Mouse (Mus musculus) lung, embryonic 16.5 days (tissue): ENCODE data around the gene Nhlh2. TPM values are rescaled to one million over a fixed set of nuclear protein-coding genes. Genes with fewer than 3 reads are reported as not detected.

Source experiments
- ATAC-seq: fragments of 200-750 bp; cut with Nextera tagmentation; 2 replicates; pipeline ENCODE4 v1.8.0; 2017; ENCODE audit warnings: low read depth, mild to moderate bottlenecking, moderate library complexity
- H3K27ac ChIP-seq: fragments of 300-500 bp; sonication (generic); 2 replicates; pipeline ENCODE4 v1.5.1; 2014; ENCODE audit warnings: mild to moderate bottlenecking, control low read depth, low read length
- H3K27me3 ChIP-seq: fragments of 300-500 bp; sonication (generic); 2 replicates; pipeline ENCODE4 v1.6.1; 2014; ENCODE audit warnings: low read depth, low read length, mixed read lengths; ENCODE audit not compliant: control insufficient read depth, insufficient read depth
- H3K36me3 ChIP-seq: fragments of 300-500 bp; sonication (generic); 2 replicates; pipeline ENCODE4 v1.6.1; 2014; ENCODE audit warnings: low read length; ENCODE audit not compliant: control insufficient read depth, insufficient read depth
- H3K4me1 ChIP-seq: fragments of 300-500 bp; sonication (generic); replicated peaks from 2 replicates; pipeline ENCODE4 v1.6.1; 2014; ENCODE audit warnings: low read length, mixed read lengths; ENCODE audit not compliant: control insufficient read depth, insufficient read depth
- H3K4me2 ChIP-seq: fragments of 300-500 bp; sonication (generic); 2 replicates; pipeline ENCODE4 v1.6.1; 2014; ENCODE audit warnings: low read depth, low read length, control low read depth
- H3K4me3 ChIP-seq: fragments of 300-500 bp; sonication (generic); 2 replicates; pipeline ENCODE4 v1.5.1; 2014; ENCODE audit warnings: mild to moderate bottlenecking, low read length, control low read depth
- H3K9ac ChIP-seq: fragments of 300-500 bp; sonication (generic); 2 replicates; pipeline ENCODE4 v1.6.1; 2014; ENCODE audit warnings: low read length, control low read depth
- H3K9me3 ChIP-seq: fragments of 300-500 bp; sonication (generic); 2 replicates; pipeline ENCODE4 v1.6.1; 2016; ENCODE audit warnings: low read length; ENCODE audit not compliant: control insufficient read depth
- WGBS: fragments of 180-500 bp; shearing (Covaris S2); extraction: QIAGEN DNeasy Blood & Tissue Kit; methylation state at CpG from one replicate; pipeline ENCODE4 v1.1.7; 2014; 5-methylcytosine and 5-hydroxymethylcytosine counted together
- polyA plus RNA-seq: library from polyadenylated mRNA; unstranded; fragments of >200 nt; fragmentation: Nextera tagmentation; extraction: Ambion mirVana; gene quantifications from 2 replicates; pipeline ENCODE4 v1.2.1, GENCODE M21; 2015

Nhlh2 gene
- polyA plus RNA-seq, 1 experiment from 2014 or later = not detected

GRCm38 (mm10) chr3:102023337-102023736, 13.5 kb downstream of the Nhlh2 start:
- H3K9ac ChIP-seq = peak overlapping the region; percentile 32; the same call in 1 of the 2 replicates
- no peak for ATAC-seq
- no peaks in the 10 kb centered on the region for H3K9me3 ChIP-seq
- H3K4me2 ChIP-seq = peak overlapping the region; percentile 61
- H3K27ac ChIP-seq = no peak overlapping the region
- 1% methylated on average over 30 of the region's 31 CpGs for WGBS
- peak overlapping the region; percentile 37 for H3K4me3 ChIP-seq
- peaks cover 24% of the 10 kb centered on the region for H3K27me3 ChIP-seq
- H3K36me3 ChIP-seq = no peaks in the 10 kb centered on the region
- H3K4me1 ChIP-seq = peaks cover 13% of the 10 kb centered on the region

GRCm38 (mm10) chr3:102023829-102024228, 14.0 kb downstream of the Nhlh2 start:
- peaks cover 24% of the 10 kb centered on the region for H3K27me3 ChIP-seq
- peak overlapping the region; percentile 37 for H3K4me3 ChIP-seq
- 12% methylated on average over 5 of the region's 5 CpGs for WGBS
- H3K4me1 ChIP-seq = peaks cover 13% of the 10 kb centered on the region
- no peak overlapping the region for H3K27ac ChIP-seq
- no peaks in the 10 kb centered on the region for H3K36me3 ChIP-seq
- H3K4me2 ChIP-seq = peak overlapping the region; percentile 61
- ATAC-seq = no peak
- peak overlapping the region; percentile 32; the same call in 1 of the 2 replicates for H3K9ac ChIP-seq
- H3K9me3 ChIP-seq = no peaks in the 10 kb centered on the region

GRCm38 (mm10) chr3:102024981-102025451, 15.1 kb downstream of the Nhlh2 start:
- 41% methylated on average over 9 of the region's 9 CpGs for WGBS
- ATAC-seq = no peak
- H3K9me3 ChIP-seq = no peaks in the 10 kb centered on the region
- H3K27ac ChIP-seq = no peak overlapping the region
- no peak overlapping the region for H3K9ac ChIP-seq
- H3K27me3 ChIP-seq = peaks cover 24% of the 10 kb centered on the region
- H3K4me1 ChIP-seq = peaks cover 13% of the 10 kb centered on the region
- H3K36me3 ChIP-seq = no peaks in the 10 kb centered on the region
- no peak overlapping the region for H3K4me2 ChIP-seq
- no peak overlapping the region for H3K4me3 ChIP-seq

- no peak for ATAC-seq
- peaks cover 13% of the 10 kb centered on the region for H3K4me1 ChIP-seq
- no peaks in the 10 kb centered on the region for H3K36me3 ChIP-seq
- peaks cover 24% of the 10 kb centered on the region for H3K27me3 ChIP-seq
- no peak overlapping the region for H3K4me3 ChIP-seq
- WGBS = 48% methylated on average over 5 of the region's 5 CpGs
- H3K9ac ChIP-seq = no peak overlapping the region
- H3K9me3 ChIP-seq = no peaks in the 10 kb centered on the region
- H3K4me2 ChIP-seq = no peak overlapping the region
- no peak overlapping the region for H3K27ac ChIP-seq
Measured at GRCm38 (mm10) chr3:102025659-102026058, 15.8 kb downstream of the Nhlh2 start.

GRCm38 (mm10) chr3:102027880-102028279, 18.0 kb downstream of the Nhlh2 start:
- H3K4me3 ChIP-seq = no peak overlapping the region
- no peak overlapping the region for H3K9ac ChIP-seq
- H3K27me3 ChIP-seq = peaks cover 16% of the 10 kb centered on the region
- no peaks in the 10 kb centered on the region for H3K36me3 ChIP-seq
- ATAC-seq = 0 out of 2 replicates have a peak, but pooled peaks have one; percentile 7
- 57% methylated on average over 6 of the region's 6 CpGs for WGBS
- H3K4me2 ChIP-seq = no peak overlapping the region
- H3K9me3 ChIP-seq = no peaks in the 10 kb centered on the region
- H3K27ac ChIP-seq = no peak overlapping the region
- peaks cover 11% of the 10 kb centered on the region for H3K4me1 ChIP-seq

GRCm38 (mm10) chr3:102037806-102038205, 27.9 kb downstream of the Nhlh2 start:
- Histone ChIP-seq H3K4me1 (no peaks in the 10 kb centered on the region), H3K9ac (no peak overlapping the region), H3K27ac (no peak overlapping the region), H3K4me2 (no peak overlapping the region), H3K9me3 (peaks cover 2% of the 10 kb centered on the region; the same call in 1 of the 2 replicates), H3K4me3 (no peak overlapping the region), H3K36me3 (no peaks in the 10 kb centered on the region), H3K27me3 (no peaks in the 10 kb centered on the region)
- WGBS = 77% methylated on average over 5 of the region's 5 CpGs
- ATAC-seq = no peak

GRCm38 (mm10) chr3:102038608-102039007, 28.7 kb downstream of the Nhlh2 start:
- WGBS = 78% methylated on average over 6 of the region's 6 CpGs

GRCm38 (mm10) chr3:102041632-102042031, 31.8 kb downstream of the Nhlh2 start:
- Histone ChIP-seq H3K4me1 (no peaks in the 10 kb centered on the region), H3K9ac (no peak overlapping the region), H3K4me2 (no peak overlapping the region), H3K27me3 (no peaks in the 10 kb centered on the region), H3K9me3 (peaks cover 2% of the 10 kb centered on the region; the same call in 1 of the 2 replicates), H3K36me3 (no peaks in the 10 kb centered on the region), H3K4me3 (no peak overlapping the region), H3K27ac (no peak overlapping the region)
- WGBS = 82% methylated on average over 4 of the region's 4 CpGs
- ATAC-seq = no peak

More at GRCm38 (mm10) chr3:102038608-102039007, 28.7 kb downstream of the Nhlh2 start:
- no peak for ATAC-seq
- Histone ChIP-seq H3K9ac (no peak overlapping the region), H3K36me3 (no peaks in the 10 kb centered on the region), H3K9me3 (peaks cover 2% of the 10 kb centered on the region; the same call in 1 of the 2 replicates), H3K4me1 (no peaks in the 10 kb centered on the region), H3K4me2 (no peak overlapping the region), H3K27me3 (no peaks in the 10 kb centered on the region), H3K27ac (no peak overlapping the region), H3K4me3 (no peak overlapping the region)

GRCm38 (mm10) chr3:102045071-102045470, 35.2 kb downstream of the Nhlh2 start:
- 21% methylated on average over 3 of the region's 3 CpGs for WGBS
- no peak overlapping the region for H3K4me3 ChIP-seq
- H3K9me3 ChIP-seq = no peaks in the 10 kb centered on the region
- H3K36me3 ChIP-seq = no peaks in the 10 kb centered on the region
- H3K4me2 ChIP-seq = no peak overlapping the region
- H3K27me3 ChIP-seq = no peaks in the 10 kb centered on the region
- ATAC-seq = no peak
- no peak overlapping the region for H3K9ac ChIP-seq
- no peak overlapping the region for H3K27ac ChIP-seq
- no peaks in the 10 kb centered on the region for H3K4me1 ChIP-seq

GRCm38 (mm10) chr3:102047532-102047931, 37.7 kb downstream of the Nhlh2 start:
- no peak overlapping the region for H3K27ac ChIP-seq
- WGBS = 90% methylated on average over 2 of the region's 2 CpGs
- no peaks in the 10 kb centered on the region for H3K4me1 ChIP-seq
- no peaks in the 10 kb centered on the region for H3K36me3 ChIP-seq
- no peak for ATAC-seq
- no peak overlapping the region for H3K4me3 ChIP-seq
- no peak overlapping the region for H3K4me2 ChIP-seq
- H3K9me3 ChIP-seq = no peaks in the 10 kb centered on the region
- no peaks in the 10 kb centered on the region for H3K27me3 ChIP-seq
- no peak overlapping the region for H3K9ac ChIP-seq
